Mouse (Mus musculus) C2C12 (cell line): ENCODE measurements around the gene Bend3.

ENCODE experiments used
- CEBPB ChIP-seq: IDR thresholded peaks from one replicate; pipeline ENCODE4 v1.6.1; 2011; ENCODE audit warnings: low read depth, mild to moderate bottlenecking, control low read depth, moderate library complexity
- CTCF ChIP-seq: IDR thresholded peaks from one replicate; pipeline ENCODE4 v1.5.1; 2011; ENCODE audit not compliant: control insufficient read depth, insufficient read depth, insufficient read length
- MAX ChIP-seq: IDR thresholded peaks from one replicate; pipeline ENCODE4 v1.6.1; 2011; ENCODE audit warnings: mild to moderate bottlenecking, control low read depth

DNA sequence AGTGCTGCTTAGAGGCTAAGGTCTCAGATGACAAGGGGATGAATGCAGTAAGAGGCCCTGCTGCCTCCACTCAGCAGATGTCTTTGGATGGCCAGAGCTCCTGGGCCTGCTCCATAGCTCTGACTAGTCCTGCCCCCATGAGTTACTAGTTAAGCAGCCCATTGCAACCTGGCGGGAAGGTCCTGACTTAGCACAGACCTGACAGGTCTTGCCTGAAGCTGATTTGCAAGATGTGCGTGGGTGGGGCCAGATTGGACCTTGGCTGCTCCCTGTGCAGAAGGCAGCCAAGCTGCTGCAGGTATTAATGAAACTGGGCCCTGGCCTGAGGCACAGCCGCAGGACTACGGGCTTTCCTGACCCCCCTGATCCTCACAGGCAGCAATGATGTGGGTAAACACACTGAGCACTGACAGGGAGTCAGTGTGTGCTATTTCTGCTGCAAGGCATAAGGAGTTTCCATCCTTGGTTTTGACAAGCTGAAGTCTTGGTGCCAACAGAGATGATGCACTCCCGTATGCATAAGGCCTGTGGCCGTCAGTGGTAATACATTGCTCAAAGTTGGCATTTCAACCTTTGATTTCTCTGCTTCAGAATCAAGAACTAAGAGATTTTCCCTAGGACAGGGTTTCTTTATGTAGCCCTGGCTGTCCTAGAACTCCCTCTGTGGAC is 38.5 kb downstream of the Bend3 start:
- no peak for TF ChIP-seq CTCF
- no peak for TF ChIP-seq CEBPB
- no peak for TF ChIP-seq MAX
